Mouse (Mus musculus) hindbrain, embryonic 15.5 days (tissue): ENCODE data around the gene Olfr1511. TPM values are rescaled to one million over a fixed set of nuclear protein-coding genes. Genes with fewer than 3 reads are reported as not detected.
"Not testable (repeated sequence)": the region's sequence is repeated elsewhere in the genome, so short reads cannot be mapped to it uniquely, and the experiment has no call there.

Source experiments
- ATAC-seq: fragments of 200-750 bp; cut with Nextera tagmentation; 2 replicates; pipeline ENCODE4 v1.8.0; 2017; ENCODE audit warnings: low read depth, moderate number of reproducible peaks, moderate TSS enrichment; ENCODE audit not compliant: low FRiP score
- H3K27ac ChIP-seq: fragments of 300-500 bp; sonication (generic); replicated peaks from 2 replicates; pipeline ENCODE4 v1.5.1; 2015; ENCODE audit warnings: mild to moderate bottlenecking, inconsistent platforms
- H3K27me3 ChIP-seq: fragments of 300-500 bp; sonication (generic); 2 replicates; pipeline ENCODE4 v1.6.1; 2015; ENCODE audit warnings: control low read depth, inconsistent platforms
- H3K36me3 ChIP-seq: fragments of 300-500 bp; sonication (generic); 2 replicates; pipeline ENCODE4 v1.6.1; 2015; ENCODE audit warnings: control low read depth, inconsistent platforms
- H3K4me1 ChIP-seq: fragments of 300-500 bp; sonication (generic); replicated peaks from 2 replicates; pipeline ENCODE4 v1.6.1; 2015; ENCODE audit warnings: control low read depth, inconsistent platforms
- H3K4me2 ChIP-seq: fragments of 300-500 bp; sonication (generic); 2 replicates; pipeline ENCODE4 v1.6.1; 2015; ENCODE audit warnings: moderate library complexity, mild to moderate bottlenecking, inconsistent platforms
- H3K4me3 ChIP-seq: fragments of 300-500 bp; sonication (generic); 2 replicates; pipeline ENCODE4 v1.5.1; 2015; ENCODE audit warnings: mild to moderate bottlenecking, inconsistent platforms
- H3K9ac ChIP-seq: fragments of 300-500 bp; sonication (generic); 2 replicates; pipeline ENCODE4 v1.6.1; 2015; ENCODE audit warnings: inconsistent platforms
- H3K9me3 ChIP-seq: fragments of 300-500 bp; sonication (generic); 2 replicates; pipeline ENCODE4 v1.6.1; 2016; ENCODE audit warnings: control low read depth, inconsistent platforms
- WGBS: fragments of 180-500 bp; shearing (Covaris S2); methylation state at CpG from one replicate; pipeline ENCODE4 v1.1.7; 2015; 5-methylcytosine and 5-hydroxymethylcytosine counted together
- polyA plus RNA-seq: library from polyadenylated mRNA; unstranded; fragments of >200 nt; fragmentation: Nextera tagmentation; extraction: Ambion mirVana; gene quantifications from 2 replicates; pipeline ENCODE4 v1.2.1, GENCODE M21; 2015

The Olfr1511 gene
- polyA plus RNA-seq, result 0.25 and 0.26 TPM in 2 replicates

DNA sequence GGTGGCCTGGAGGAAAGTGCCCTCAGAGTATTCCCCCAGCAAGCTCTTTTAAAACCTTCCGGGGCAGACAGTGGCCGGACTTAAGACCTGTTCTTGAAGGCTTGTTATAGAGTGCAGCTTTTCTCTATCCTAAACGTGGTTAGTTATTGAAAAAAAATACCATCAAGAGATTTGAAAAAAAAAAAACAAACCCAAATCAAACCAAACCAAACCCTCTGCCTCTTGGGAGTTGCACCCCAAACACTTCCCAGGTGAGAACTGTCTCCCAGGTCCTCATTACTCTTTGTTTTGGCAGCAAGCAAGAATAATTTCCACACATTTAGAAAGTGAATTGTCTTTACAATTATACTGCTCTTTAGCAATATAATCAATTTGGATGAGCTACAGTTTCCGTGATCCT lies at the start of gene Olfr1511:
Gene Olfr1511, minus strand, starts transcription at position 101 of the 400 bp plus-strand sequence.
- ATAC-seq, result no peak
- WGBS, result 89% methylated on average over 4 of the region's 4 CpGs
- H3K27ac ChIP-seq, result no peak within 1 kb of the TSS

GRCm38 (mm10) chr14:52442690-52443089 lies 45.5 kb upstream of the Olfr1511 start, which contains the start of gene Olfr1509:
TSS of gene Olfr1509 (plus strand) at chr14:52442990.
- H3K36me3 ChIP-seq, result no peaks in the 10 kb centered on the region
- no peaks in the 10 kb centered on the region for H3K27me3 ChIP-seq
- no peaks in the 10 kb centered on the region for H3K4me1 ChIP-seq

More for the DNA sequence above, at the start of gene Olfr1511:
- H3K9ac ChIP-seq, result no peak within 1 kb of the TSS
- H3K4me1 ChIP-seq, result no peaks in the 10 kb centered on the region
- H3K4me2 ChIP-seq, result no peak within 1 kb of the TSS
- H3K27me3 ChIP-seq, result no peaks in the 10 kb centered on the region
- H3K9me3 ChIP-seq, result no peaks in the 10 kb centered on the region
- H3K36me3 ChIP-seq, result no peaks in the 10 kb centered on the region
- H3K4me3 ChIP-seq, result no peak within 1 kb of the TSS

DNA sequence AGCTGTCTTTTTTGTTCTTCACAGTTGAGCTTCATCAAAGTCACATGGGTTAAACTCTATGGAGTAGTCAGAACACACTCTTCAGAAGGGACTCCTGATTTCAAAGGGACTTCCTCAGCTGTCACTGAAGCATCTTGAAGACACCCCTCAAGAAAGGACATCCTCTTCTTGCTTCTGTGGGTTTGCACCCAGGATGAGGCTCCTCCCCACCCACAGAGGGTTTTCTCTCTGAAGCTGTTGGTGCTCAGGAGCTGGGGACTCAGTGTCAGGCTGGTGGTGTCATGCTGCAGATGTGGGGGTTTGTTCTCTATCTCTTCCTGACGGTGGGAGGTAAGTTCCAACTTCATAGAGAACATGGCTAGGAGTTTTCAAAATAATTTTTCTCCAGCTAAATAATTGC lies 30.5 kb upstream of the Olfr1511 start:
- Histone ChIP-seq H3K4me3 (no peak overlapping the region), H3K27ac (no peak overlapping the region), H3K27me3 (no peaks in the 10 kb centered on the region), H3K36me3 (no peaks in the 10 kb centered on the region), H3K9ac (no peak overlapping the region), H3K4me2 (no peak overlapping the region), H3K9me3 (no peaks in the 10 kb centered on the region), H3K4me1 (no peaks in the 10 kb centered on the region)
- ATAC-seq, result no peak
- WGBS, result 79% methylated on average over 1 of the region's 1 CpGs

More at GRCm38 (mm10) chr14:52442690-52443089, 45.5 kb upstream of the Olfr1511 start, which contains the start of gene Olfr1509:
- Histone ChIP-seq H3K9ac (no peak within 1 kb of the TSS), H3K4me3 (no peak within 1 kb of the TSS), H3K4me2 (no peak within 1 kb of the TSS), H3K27ac (no peak within 1 kb of the TSS), H3K9me3 (no peaks in the 10 kb centered on the region)
- no peak for ATAC-seq

- Histone ChIP-seq H3K9me3 (no peaks in the 10 kb centered on the region), H3K9ac (no peak within 1 kb of the TSS), H3K4me3 (no peak within 1 kb of the TSS), H3K27me3 (no peaks in the 10 kb centered on the region), H3K4me1 (no peaks in the 10 kb centered on the region), H3K4me2 (no peak within 1 kb of the TSS), H3K27ac (no peak within 1 kb of the TSS), H3K36me3 (no peaks in the 10 kb centered on the region)
- WGBS, result 92% methylated on average over 3 of the region's 3 CpGs
- ATAC-seq, result no peak
Measured at GRCm38 (mm10) chr14:52414273-52414672, 17.1 kb upstream of the Olfr1511 start, which contains the start of gene Olfr1510. TSS of gene Olfr1510 (minus strand) at chr14:52414373.

GRCm38 (mm10) chr14:52410142-52410919 lies 13.2 kb upstream of the Olfr1511 start:
- H3K36me3 ChIP-seq, H3K9ac ChIP-seq, ATAC-seq, H3K27ac ChIP-seq, H3K4me3 ChIP-seq, H3K4me1 ChIP-seq, H3K4me2 ChIP-seq, H3K9me3 ChIP-seq, H3K27me3 ChIP-seq: not testable (repeated sequence)
- WGBS, result 81% methylated on average over 7 of the region's 10 CpGs

- H3K36me3 ChIP-seq, H3K9me3 ChIP-seq, H3K4me1 ChIP-seq, H3K4me3 ChIP-seq, H3K27ac ChIP-seq, ATAC-seq, H3K27me3 ChIP-seq, H3K9ac ChIP-seq, H3K4me2 ChIP-seq: not testable (repeated sequence)
- 89% methylated on average over 9 of the region's 9 CpGs for WGBS
Measured at GRCm38 (mm10) chr14:52390084-52390848, 6.9 kb downstream of the Olfr1511 start.

DNA sequence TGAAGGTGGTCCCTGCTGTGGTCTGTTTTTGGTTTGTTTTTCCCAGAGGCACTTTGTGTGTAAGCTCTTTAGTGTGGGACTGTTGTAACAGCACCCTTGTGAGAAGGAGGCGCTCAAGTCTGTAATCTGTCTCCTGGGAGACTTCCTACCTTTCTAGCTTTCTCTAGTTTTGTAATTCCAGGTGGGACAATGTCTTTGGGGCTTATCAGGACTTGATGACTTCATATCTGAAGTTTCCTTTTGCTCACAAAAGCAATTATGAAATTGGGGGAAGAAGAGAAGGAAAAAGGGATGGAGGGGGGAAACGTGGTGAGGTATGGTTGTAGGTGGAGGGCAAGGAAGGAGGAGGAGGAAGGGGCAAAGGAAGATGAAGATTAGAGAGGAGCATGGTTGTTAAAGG lies 18.1 kb downstream of the Olfr1511 start, which contains the start of gene Olfr1512:
Gene Olfr1512, minus strand, starts transcription at position 101 of the 400 bp plus-strand sequence.
- no peak for ATAC-seq
- Histone ChIP-seq H3K36me3 (no peaks in the 10 kb centered on the region), H3K4me1 (no peaks in the 10 kb centered on the region), H3K27ac (no peak within 1 kb of the TSS), H3K27me3 (no peaks in the 10 kb centered on the region), H3K4me3 (no peak within 1 kb of the TSS), H3K9ac (no peak within 1 kb of the TSS), H3K9me3 (no peaks in the 10 kb centered on the region), H3K4me2 (no peak within 1 kb of the TSS)
- 81% methylated on average over 2 of the region's 2 CpGs for WGBS

GRCm38 (mm10) chr14:52368741-52369140 lies 28.4 kb downstream of the Olfr1511 start:
- 93% methylated on average over 3 of the region's 3 CpGs for WGBS
- no peak for ATAC-seq
- no peaks in the 10 kb centered on the region for H3K9me3 ChIP-seq
- no peak overlapping the region for H3K4me2 ChIP-seq
- no peaks in the 10 kb centered on the region for H3K4me1 ChIP-seq
- H3K9ac ChIP-seq, result no peak overlapping the region
- H3K27ac ChIP-seq, result no peak overlapping the region
- H3K4me3 ChIP-seq, result no peak overlapping the region
- no peaks in the 10 kb centered on the region for H3K27me3 ChIP-seq
- no peaks in the 10 kb centered on the region for H3K36me3 ChIP-seq

DNA sequence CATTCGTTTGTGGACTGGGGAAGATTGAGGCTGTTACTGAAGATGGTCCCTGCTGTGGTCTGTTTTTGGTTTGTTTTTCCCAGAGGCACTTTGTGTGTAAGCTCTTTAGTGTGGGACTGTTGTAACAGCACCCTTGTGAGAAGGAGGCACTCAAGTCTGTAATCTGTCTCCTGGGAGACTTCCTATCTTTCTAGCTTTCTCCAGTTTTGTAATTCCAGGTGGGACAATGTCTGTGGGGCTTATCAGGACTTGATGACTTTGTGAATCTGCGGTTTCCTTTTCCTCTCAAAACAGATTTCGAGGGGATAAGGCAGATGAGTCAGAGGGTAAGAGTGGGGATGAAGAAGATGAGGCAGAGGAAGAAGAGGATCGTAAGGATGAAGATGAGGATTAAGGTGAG lies 40.9 kb downstream of the Olfr1511 start, which contains the start of gene Olfr1513:
Gene Olfr1513, minus strand, starts transcription at position 101 of the 400 bp plus-strand sequence.
- H3K36me3 ChIP-seq, result no peaks in the 10 kb centered on the region
- H3K4me2 ChIP-seq, result no peak within 1 kb of the TSS
- 79% methylated on average over 4 of the region's 4 CpGs for WGBS
- no peaks in the 10 kb centered on the region for H3K27me3 ChIP-seq
- H3K9ac ChIP-seq, result no peak within 1 kb of the TSS
- ATAC-seq, result no peak
- H3K4me3 ChIP-seq, result no peak within 1 kb of the TSS
- H3K4me1 ChIP-seq, result no peaks in the 10 kb centered on the region
- H3K27ac ChIP-seq, result no peak within 1 kb of the TSS
- H3K9me3 ChIP-seq, result no peaks in the 10 kb centered on the region

Other genes starting within 250 kb of the Olfr1511 start
- gene Supt16, start 200.0 kb downstream of the Olfr1511 start, polyA plus RNA-seq, result 36.0 and 45.1 TPM in 2 replicates
- 36.4 and 38.7 TPM in 2 replicates for gene Chd8, start 139.6 kb downstream of the Olfr1511 start, polyA plus RNA-seq
- gene Tox4, start 118.2 kb downstream of the Olfr1511 start, polyA plus RNA-seq, result 52.2 and 54.0 TPM in 2 replicates
- 54.5 and 59.0 TPM in 2 replicates for gene Rab2b, start 117.8 kb downstream of the Olfr1511 start, polyA plus RNA-seq
- 46.0 and 49.5 TPM in 2 replicates for gene Mettl3, start 92.3 kb downstream of the Olfr1511 start, polyA plus RNA-seq
- 41.6 and 45.9 TPM in 2 replicates for gene Sall2, start 68.6 kb downstream of the Olfr1511 start, polyA plus RNA-seq
- not detected in 2 replicates for gene Olfr1513, start 41.0 kb downstream of the Olfr1511 start, polyA plus RNA-seq
- 0.10 and 0.22 TPM in 2 replicates for gene Olfr1512, start 18.2 kb downstream of the Olfr1511 start, polyA plus RNA-seq
- gene Olfr1510, start 17.0 kb upstream of the Olfr1511 start, polyA plus RNA-seq, result not detected in 2 replicates
- gene Olfr1509, start 45.6 kb upstream of the Olfr1511 start, polyA plus RNA-seq, result not detected in 2 replicates
- not detected in 2 replicates for gene Olfr1508, start 70.1 kb upstream of the Olfr1511 start, polyA plus RNA-seq
- not detected in 2 replicates for gene Olfr1507, start 98.4 kb upstream of the Olfr1511 start, polyA plus RNA-seq